Mouse (Mus musculus): ENCODE results near the gene Spsb4.

DNA sequence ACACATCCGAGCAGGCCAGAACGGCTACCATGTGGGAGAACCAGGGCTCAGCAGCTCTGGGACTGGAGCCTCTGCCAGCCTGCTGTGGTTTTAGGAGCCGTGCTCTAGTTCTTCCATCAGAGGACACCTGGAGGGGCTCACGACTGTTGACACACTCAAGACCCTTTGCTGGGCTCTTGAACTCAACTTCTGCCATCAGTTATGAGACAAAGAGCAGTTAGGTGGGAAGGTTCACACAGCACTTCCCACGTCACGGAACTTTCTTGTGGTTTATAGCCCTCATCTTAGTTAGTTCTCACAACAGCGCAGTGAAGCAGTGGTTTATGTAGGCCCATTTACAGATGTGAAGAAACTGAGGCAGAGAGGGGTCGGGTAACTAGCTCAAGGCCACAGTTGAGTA lies 65.2 kb downstream of the Spsb4 start:
- no peak for TF ChIP-seq CTCF (IDR thresholded peaks at IDR 0.05; ENCODE audit: borderline replicate concordance, control insufficient read depth, extremely low read depth, insufficient read depth, low read length, poor library complexity)
- TF ChIP-seq POLR2A (IDR thresholded peaks at IDR 0.05; ENCODE audit: control insufficient read depth, extremely low read depth, insufficient read depth, low read length, poor library complexity): no peak
